Mouse (Mus musculus) myocyte (in vitro differentiated cells): ENCODE results near the gene Fam168a.

Experiments
- MAX ChIP-seq: IDR thresholded peaks from one replicate; pipeline ENCODE4 v1.6.1; 2011; ENCODE audit warnings: low read depth, mild to moderate bottlenecking, control low read depth
- POLR2A ChIP-seq: IDR thresholded peaks from one replicate; pipeline ENCODE4 v1.6.1; 2011; ENCODE audit warnings: low read depth, mild to moderate bottlenecking, control low read depth, moderate library complexity; ENCODE audit not compliant: insufficient read length
- TCF12 ChIP-seq: IDR thresholded peaks from one replicate; pipeline ENCODE4 v1.6.1; 2011; ENCODE audit warnings: mild to moderate bottlenecking, control low read depth; ENCODE audit not compliant: poor library complexity, insufficient read depth, severe bottlenecking

- TF ChIP-seq TCF12, result no peak
- no peak for TF ChIP-seq MAX
- TF ChIP-seq POLR2A, result peak; percentile 89
Measured at GRCm38 (mm10) chr7:100706143-100706841, at the start of gene Fam168a.
